21 mouse cellular contexts compared by ENCODE assay signal in genomic region chr12:32709188-32709587, GRCm38 (mm10).
DNase-seq lines count a peak whose midpoint lies in the region; ATAC-seq and TF ChIP-seq lines count a peak whose summit lies in the region.
"Had no signal": no experiment of that assay in that cellular context is flagged by ENCODE, and none has a peak within 500 bp of the region (broad histone marks: within the 10 kb centered on the region; RNA-seq: fewer than 3 reads in every experiment).

No protein-coding gene starts in this region.

- no peak overlapping the region; the same call in 1 of the 2 replicates for H3K27ac ChIP-seq in liver, adult 2 months (replicated peaks; ENCODE audit: insufficient read depth, low read depth, low read length)
- no peak overlapping the region for H3K27ac ChIP-seq in liver, embryonic 12.5 days
- peak overlapping the region; percentile 68 for H3K27ac ChIP-seq in brown adipose tissue, adult 24 weeks (replicated peaks; ENCODE audit: low read depth, low read length)
- H3K27ac ChIP-seq: embryonic facial prominence, embryonic 15.5 days; forebrain, embryonic 15.5 days; gastrocnemius, adult 2 months; heart, embryonic 10.5 days; hindbrain, embryonic 10.5 days; hindbrain, embryonic 14.5 days; intestine, embryonic 15.5 days had no signal

- H3K4me1 ChIP-seq in liver, adult 2 months (ENCODE audit: control insufficient read depth, insufficient read depth, low read length) = no peaks in the 10 kb centered on the region; the same call in none of the 2 replicates
- H3K4me1 ChIP-seq in liver, embryonic 12.5 days = no peaks in the 10 kb centered on the region
- H3K4me1 ChIP-seq in brown adipose tissue, adult 24 weeks (ENCODE audit: control insufficient read depth, insufficient read depth, insufficient read length, low read length) = no peaks in the 10 kb centered on the region
- H3K4me1 ChIP-seq: embryonic facial prominence, embryonic 15.5 days; forebrain, embryonic 15.5 days; heart, embryonic 10.5 days; hindbrain, embryonic 10.5 days; intestine, embryonic 15.5 days had no signal

- H3K27me3 ChIP-seq in liver, adult 2 months (ENCODE audit: control insufficient read depth, insufficient read depth, low read length) = no peaks in the 10 kb centered on the region
- H3K27me3 ChIP-seq in liver, embryonic 12.5 days (replicated peaks) = no peaks in the 10 kb centered on the region
- H3K27me3 ChIP-seq: embryonic facial prominence, embryonic 15.5 days; forebrain, embryonic 15.5 days; intestine, embryonic 15.5 days had no signal

- DNase-seq in gastrocnemius, adult 18-20 months (ENCODE audit: low spot score) = peak; percentile 12
- no peak for DNase-seq in gastrocnemius, postnatal 4 days (ENCODE audit: low spot score in 2 of 2)
- DNase-seq in liver, adult 2 months (ENCODE audit: extremely low read depth, low read depth, low spot score) = peak; percentile 90
- DNase-seq in skeletal muscle tissue, adult 2 months (ENCODE audit: low read depth, low spot score) = peak; percentile 46
- no peak for DNase-seq in left cerebral cortex, adult 18-20 months (ENCODE audit: low spot score in 2 of 2)
- DNase-seq: cerebellum, adult 11 months; cerebellum, adult 8-10 months; cerebellum, postnatal 14 days; embryo, embryonic 11 days; gastrocnemius, adult 2 months; gastrocnemius, postnatal 25 days; kidney, adult 18-20 months had no signal

- ATAC-seq in liver, embryonic 12.5 days = no peak
- ATAC-seq: forebrain, embryonic 15.5 days; intestine, embryonic 15.5 days had no signal

- no peak overlapping the region for H3K4me3 ChIP-seq in liver, adult 2 months (ENCODE audit: insufficient read depth, low read depth, low read length)
- H3K4me3 ChIP-seq in liver, embryonic 12.5 days = no peak overlapping the region
- no peak overlapping the region for H3K4me3 ChIP-seq in brown adipose tissue, adult 24 weeks (ENCODE audit: insufficient read depth, low read depth, low read length)
- H3K4me3 ChIP-seq: embryonic facial prominence, embryonic 15.5 days; erythroblast, embryonic 14.5 days; forebrain, embryonic 15.5 days; gastrocnemius, adult 2 months; heart, embryonic 10.5 days; hindbrain, embryonic 10.5 days; intestine, embryonic 15.5 days had no signal

- TF ChIP-seq CTCF in liver, adult 2 months (IDR thresholded peaks at IDR 0.05; ENCODE audit: low read depth, low read length) = no peak

- no peaks in the 10 kb centered on the region for H3K36me3 ChIP-seq in liver, adult 2 months (ENCODE audit: control insufficient read depth, insufficient read depth, low read length)
- no peaks in the 10 kb centered on the region for H3K36me3 ChIP-seq in liver, embryonic 12.5 days
- H3K36me3 ChIP-seq: embryonic facial prominence, embryonic 15.5 days; forebrain, embryonic 15.5 days; heart, embryonic 10.5 days; hindbrain, embryonic 10.5 days; intestine, embryonic 15.5 days had no signal

- 33% methylated on average over 10 of the region's 10 CpGs for WGBS in liver, adult 2 months
- 78% methylated on average over 10 of the region's 10 CpGs for WGBS in liver, embryonic 12.5 days (ENCODE audit: insufficient replicate concordance)

- no peaks in the 10 kb centered on the region for H3K79me2 ChIP-seq in liver, adult 2 months (ENCODE audit: control insufficient read depth, insufficient read depth, low read length)

- no peak for TF ChIP-seq POLR2A in liver, adult 2 months (IDR thresholded peaks at IDR 0.05; ENCODE audit: extremely low read depth, insufficient read depth, low read length)

- no peak overlapping the region for H3K9ac ChIP-seq in liver, adult 2 months (ENCODE audit: low read depth, low read length)
- no peak overlapping the region for H3K9ac ChIP-seq in liver, embryonic 12.5 days
- H3K9ac ChIP-seq: embryonic facial prominence, embryonic 15.5 days; forebrain, embryonic 15.5 days; hindbrain, embryonic 14.5 days; intestine, embryonic 15.5 days had no signal

- no peak overlapping the region for H3K4me2 ChIP-seq in liver, embryonic 12.5 days
- H3K4me2 ChIP-seq: embryonic facial prominence, embryonic 15.5 days; forebrain, embryonic 15.5 days; hindbrain, embryonic 14.5 days; intestine, embryonic 15.5 days had no signal

- H3K9me3 ChIP-seq in liver, embryonic 12.5 days (replicated peaks) = no peaks in the 10 kb centered on the region
- H3K9me3 ChIP-seq: embryonic facial prominence, embryonic 15.5 days; forebrain, embryonic 15.5 days; heart, embryonic 10.5 days; hindbrain, embryonic 10.5 days; intestine, embryonic 15.5 days had no signal

Comparison
In these comparisons a context has a peak if more than half of its experiments do, and no peak if none do; other contexts are left out.
1. DNase-seq: peak in gastrocnemius, adult 18-20 months (single experiment), liver, adult 2 months (single experiment) and skeletal muscle tissue, adult 2 months (single experiment); none in gastrocnemius, postnatal 4 days (0 of 2) and left cerebral cortex, adult 18-20 months (0 of 2).